Mouse (Mus musculus) brain, embryonic 18.5 days (tissue): Measurements from ENCODE around the gene Olfr701.

ENCODE experiments used
- DNase-seq: peaks from one replicate; pipeline ENCODE4 v3.0.0-alpha.2; 2012; ENCODE audit warnings: low read depth, low spot score

Olfr701 gene

DNA sequence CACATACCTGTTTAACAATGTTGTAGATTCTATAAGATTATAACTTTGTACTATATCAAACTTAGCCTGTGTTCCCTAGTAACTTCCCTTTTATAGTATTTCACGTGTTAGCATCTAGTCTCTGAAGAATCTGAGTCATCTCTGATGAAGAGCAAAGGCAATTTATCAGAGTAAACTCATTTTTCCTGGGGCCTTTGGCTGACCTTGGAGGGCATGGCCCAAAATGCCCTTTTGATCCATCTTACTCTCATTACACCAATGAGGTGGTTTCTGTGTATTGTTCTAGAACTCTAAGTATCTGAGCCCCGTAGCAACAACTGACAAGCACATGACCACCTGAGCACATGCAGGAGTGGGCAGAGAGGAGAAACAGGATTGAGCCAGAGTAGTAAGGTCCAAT is at the start of gene Olfr701:
TSS of gene Olfr701 (plus strand) at position 301 of the 400 bp plus-strand sequence.
- no peak for DNase-seq

DNA sequence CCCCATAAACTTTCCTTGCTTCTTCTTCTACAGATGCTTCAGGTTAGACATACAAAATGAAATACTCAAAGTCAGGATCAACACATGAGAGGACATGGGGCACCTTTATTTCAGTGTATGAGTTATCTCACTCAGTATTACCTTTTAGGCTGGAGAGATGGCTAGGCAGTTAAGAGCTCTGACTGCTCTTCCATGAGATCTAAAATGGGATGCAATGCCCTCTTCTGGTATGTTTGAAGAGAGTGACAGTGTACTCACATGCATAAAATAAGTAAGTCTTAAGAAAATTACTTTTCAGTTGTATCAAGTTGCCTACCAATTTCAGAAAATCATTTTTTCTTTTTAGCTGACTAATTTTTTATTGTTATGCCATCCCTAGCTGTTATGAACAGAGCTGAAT is 25.6 kb upstream of the Olfr701 start:
- no peak for DNase-seq

DNA sequence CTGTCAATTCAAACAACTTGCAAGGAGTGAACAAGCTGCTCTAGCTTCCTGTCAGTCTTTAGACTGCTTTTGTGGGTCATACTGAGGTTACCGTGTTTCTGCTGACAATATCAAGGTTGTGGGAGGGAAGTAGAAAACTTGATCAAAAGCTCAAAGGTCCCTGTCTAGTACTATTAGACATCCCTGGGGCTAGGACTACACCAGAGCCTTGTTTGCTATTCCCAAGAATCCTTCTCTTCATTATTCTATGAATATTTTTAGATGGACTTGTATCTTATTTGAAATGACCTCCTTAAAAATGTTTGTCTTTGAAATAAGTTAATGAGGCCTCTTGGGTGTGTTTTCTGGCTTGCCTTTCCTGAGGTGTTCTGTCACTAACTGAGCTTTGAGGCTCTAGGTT is 20.8 kb upstream of the Olfr701 start, which contains the start of gene Olfr699:
TSS of gene Olfr699 (minus strand) at position 101 of the 400 bp plus-strand sequence.
- DNase-seq, result no peak

DNA sequence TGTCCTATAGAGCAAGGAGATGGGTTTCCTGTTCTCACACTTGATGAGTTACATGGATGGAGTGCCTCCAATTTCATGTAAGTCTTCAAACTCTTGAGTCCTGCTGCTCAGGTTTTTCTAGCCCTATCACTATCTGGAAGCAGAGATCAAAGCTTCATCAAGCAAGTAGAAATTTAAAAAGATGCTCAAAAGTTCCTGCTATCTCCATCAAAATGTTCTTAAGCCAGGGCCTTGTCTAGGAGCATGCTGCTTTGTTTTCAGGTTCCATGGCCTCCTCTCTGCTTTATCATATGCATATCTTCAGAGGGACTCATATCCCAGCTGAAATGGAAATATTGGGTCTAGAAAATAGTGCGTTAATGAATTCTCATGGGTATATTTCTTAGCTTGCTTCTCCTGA is 5.2 kb upstream of the Olfr701 start, which contains the start of gene Olfr700:
TSS of gene Olfr700 (minus strand) at position 101 of the 400 bp plus-strand sequence.
- DNase-seq, result no peak

DNA sequence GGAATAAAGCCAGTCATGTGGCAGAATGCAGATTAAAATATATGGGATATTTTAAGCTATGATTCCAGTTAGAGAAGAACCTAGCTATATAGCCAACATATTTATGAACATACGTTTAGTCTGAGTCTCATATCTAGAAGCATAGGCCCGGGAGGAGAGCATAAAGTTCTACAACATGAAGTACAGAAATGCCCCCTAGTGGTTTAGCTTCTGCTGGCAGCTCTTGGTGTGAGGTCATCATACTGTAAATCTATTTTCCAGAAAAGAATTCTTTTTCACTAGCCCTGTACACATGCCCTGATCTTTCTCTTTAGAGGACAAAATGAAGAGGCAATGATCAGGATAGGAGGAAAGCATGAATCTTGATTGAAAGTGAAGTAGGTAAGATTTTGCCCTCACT is 1.8 kb downstream of the Olfr701 start:
- no peak for DNase-seq

DNA sequence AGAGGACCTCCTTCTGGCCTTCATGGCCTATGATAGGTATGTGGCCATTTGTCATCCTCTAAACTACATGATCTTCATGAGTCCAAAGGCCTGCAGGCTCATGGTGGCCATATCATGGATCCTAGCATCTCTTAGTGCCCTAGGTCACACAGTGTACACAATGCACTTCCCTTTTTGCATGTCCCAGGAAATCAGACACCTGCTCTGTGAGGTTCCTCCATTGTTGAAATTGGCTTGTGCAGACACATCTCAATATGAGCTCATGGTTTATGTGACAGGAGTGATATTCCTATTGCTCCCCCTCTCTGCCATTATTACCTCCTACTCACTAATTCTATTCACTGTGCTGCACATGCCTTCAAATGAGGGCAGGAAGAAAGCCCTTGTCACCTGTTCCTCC is 4.5 kb downstream of the Olfr701 start:
- no peak for DNase-seq

DNA sequence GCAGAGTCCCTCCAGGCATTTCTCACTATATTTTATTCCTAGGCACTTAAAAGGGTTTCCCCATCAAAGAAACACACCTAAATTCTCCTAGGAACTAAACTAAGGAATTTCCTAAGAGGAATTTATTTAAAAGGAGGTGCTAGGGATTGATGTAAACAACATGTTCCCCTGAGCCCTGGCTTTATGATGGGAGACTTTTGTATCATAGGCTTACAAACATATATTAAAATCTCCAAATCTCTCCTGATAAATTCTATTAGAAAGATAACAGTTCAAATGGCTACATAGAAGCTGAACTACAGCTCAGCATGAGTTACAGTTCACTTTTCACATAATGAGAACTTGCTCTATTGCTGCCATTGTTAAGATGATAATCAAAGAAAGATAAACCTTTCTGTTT is 19.9 kb downstream of the Olfr701 start, which contains the start of gene Olfr702:
TSS of gene Olfr702 (minus strand) at position 101 of the 400 bp plus-strand sequence.
- DNase-seq, result no peak

DNA sequence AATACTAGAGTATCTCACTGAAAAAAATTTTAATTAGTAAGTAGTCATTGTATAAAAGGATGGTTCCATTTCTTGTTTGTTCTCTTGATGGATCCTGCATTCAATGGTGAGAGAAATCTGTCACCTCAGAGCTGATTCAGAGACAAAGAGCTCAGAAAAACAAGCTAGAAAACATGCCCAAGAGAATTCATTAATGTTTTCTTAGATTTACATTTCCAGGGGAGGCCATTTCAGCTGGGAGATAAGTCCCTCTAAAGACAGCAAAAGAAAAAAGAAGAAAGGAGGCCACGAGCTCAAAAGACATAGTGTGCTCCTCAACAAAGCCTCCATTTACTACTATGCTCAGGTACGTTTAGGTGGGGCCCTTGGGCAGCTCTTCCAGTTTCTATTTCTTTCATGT is 29.1 kb downstream of the Olfr701 start, which contains the start of gene Olfr703:
TSS of gene Olfr703 (plus strand) at position 301 of the 400 bp plus-strand sequence.
- DNase-seq, result no peak

DNA sequence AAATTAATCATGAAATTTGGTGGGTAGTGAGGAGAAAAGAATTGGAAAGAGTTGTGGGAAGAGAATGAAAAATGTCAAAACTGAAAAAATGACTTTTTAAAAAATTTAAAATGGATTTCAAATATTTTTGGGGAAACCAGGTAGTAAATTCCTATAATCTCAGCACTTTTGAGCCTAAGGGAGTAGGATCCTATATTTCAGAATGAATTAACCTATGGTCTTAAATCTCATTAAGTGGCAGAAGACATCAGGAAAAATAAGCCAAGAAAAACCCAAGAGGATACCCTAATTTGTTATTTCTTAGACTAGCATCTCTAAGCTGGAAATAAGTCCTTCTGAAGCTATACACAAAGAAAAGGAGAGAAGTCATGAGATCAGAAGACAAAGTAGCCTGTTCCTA is 49.0 kb downstream of the Olfr701 start, which contains the start of gene Olfr704:
TSS of gene Olfr704 (plus strand) at position 301 of the 400 bp plus-strand sequence.
- DNase-seq, result no peak
